Comparison of ENCODE assay signal across 9 mouse cellular contexts in the genomic region with DNA sequence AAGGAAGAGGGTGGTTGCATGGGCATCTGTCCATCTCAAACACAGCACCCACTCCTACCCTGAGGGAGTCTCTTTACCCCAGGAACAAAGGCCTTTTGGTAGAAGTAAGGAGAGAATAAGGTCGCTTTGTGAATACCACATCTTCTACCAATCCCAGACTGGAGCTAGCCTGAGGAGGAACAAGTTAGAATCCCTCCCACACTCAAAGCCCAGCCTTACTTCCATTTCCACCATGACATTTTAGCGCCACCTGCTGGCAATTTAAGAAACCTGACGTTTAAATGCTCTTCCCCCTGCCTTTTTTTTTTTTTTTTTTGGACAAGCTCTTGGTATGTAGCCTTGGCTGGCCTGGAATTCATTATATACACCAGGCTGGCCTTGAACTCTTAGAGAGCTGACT. TPM values are rescaled to one million over a fixed set of nuclear protein-coding genes. Genes with fewer than 3 reads are reported as not detected.
DNase-seq lines count a peak whose midpoint lies in the region; ATAC-seq and TF ChIP-seq lines count a peak whose summit lies in the region.
"Had no signal": no experiment of that assay in that cellular context is flagged by ENCODE, and none has a peak within 500 bp of the region (broad histone marks: within the 10 kb centered on the region; RNA-seq: fewer than 3 reads in every experiment).

No protein-coding gene starts in this region.

- no peaks in the 10 kb centered on the region for H3K27me3 ChIP-seq in lung, embryonic 15.5 days

- peak; percentile 25; the same call in 1 of the 2 replicates for TF ChIP-seq CTCF in bone marrow, adult 2 months (IDR thresholded peaks at IDR 0.05; ENCODE audit: control insufficient read depth, insufficient read depth, low read length)

- H3K9ac ChIP-seq in ES-E14 (ENCODE audit: insufficient read depth, low read depth, low read length, poor library complexity, severe bottlenecking) = no peak overlapping the region
- H3K9ac ChIP-seq in lung, embryonic 15.5 days = no peak overlapping the region
- H3K9ac ChIP-seq: heart, embryonic 13.5 days had no signal

- H3K4me2 ChIP-seq in lung, embryonic 15.5 days = no peak overlapping the region
- H3K4me2 ChIP-seq: heart, embryonic 13.5 days had no signal

- H3K9me3 ChIP-seq in ES-E14 (ENCODE audit: control insufficient read depth, insufficient read depth, low read depth, low read length) = no peaks in the 10 kb centered on the region
- H3K9me3 ChIP-seq in lung, embryonic 15.5 days = no peaks in the 10 kb centered on the region
- H3K9me3 ChIP-seq: heart, embryonic 13.5 days had no signal

- WGBS in bone marrow, adult 2 months = 0% methylated on average over 3 of the region's 3 CpGs
- 1% methylated on average over 3 of the region's 3 CpGs for WGBS in large intestine, adult 2 months
- WGBS in lung, embryonic 15.5 days = 0% methylated on average over 3 of the region's 3 CpGs

- TF ChIP-seq POLR2A in bone marrow, adult 2 months (IDR thresholded peaks at IDR 0.05; ENCODE audit: borderline replicate concordance, control insufficient read depth, low read depth, low read length) = no peak

- peak; percentile 94 for DNase-seq in ES-E14 (ENCODE audit: low read depth, low spot score)
- DNase-seq in fibroblast of lung, adult 2 months (ENCODE audit: low read depth) = peak; percentile 61
- DNase-seq in heart, postnatal 4 days = peak; percentile 85
- DNase-seq in large intestine, adult 2 months (ENCODE audit: low read depth, low spot score) = peak; percentile 83
- peak; percentile 62 for DNase-seq in ovary, postnatal 14 days (ENCODE audit: low spot score)
- peak; percentile 49 to 62 for DNase-seq in thymus, postnatal 36 days

- no peak overlapping the region for H3K27ac ChIP-seq in ES-E14 (ENCODE audit: insufficient read depth, low read depth, low read length, poor library complexity, severe bottlenecking)
- H3K27ac ChIP-seq in bone marrow, adult 2 months (ENCODE audit: control insufficient read depth, insufficient read depth, low read depth, low read length, poor library complexity) = no peak overlapping the region
- H3K27ac ChIP-seq in lung, embryonic 15.5 days = no peak overlapping the region
- H3K27ac ChIP-seq: heart, embryonic 13.5 days had no signal

- in situ Hi-C loops in ES-E14 (cut with MboI; ENCODE audit: low sequenced_read_pairs in 2 of 2, unreplicated experiment in 2 of 2) = loop anchor here in 1 of 2 experiments (10.0 kb wide), 1 partner anchor 118 kb away; no protein-coding TSS in a partner anchor

- no peaks in the 10 kb centered on the region for H3K36me3 ChIP-seq in ES-E14 (ENCODE audit: control insufficient read depth, insufficient read depth, low read length, poor library complexity, severe bottlenecking)
- no peaks in the 10 kb centered on the region for H3K36me3 ChIP-seq in lung, embryonic 15.5 days
- H3K36me3 ChIP-seq: heart, embryonic 13.5 days had no signal

- H3K4me3 ChIP-seq in ES-E14 (ENCODE audit: insufficient read depth in 1 of 2, low read depth in 1 of 2, low read length in 2 of 2, poor library complexity in 1 of 2, severe bottlenecking in 1 of 2) = no peak overlapping the region
- no peak overlapping the region for H3K4me3 ChIP-seq in bone marrow, adult 2 months (replicated peaks; ENCODE audit: control insufficient read depth, low read depth, low read length)
- H3K4me3 ChIP-seq in lung, embryonic 15.5 days = no peak overlapping the region
- H3K4me3 ChIP-seq: heart, embryonic 13.5 days had no signal

- peak; percentile 36; the same call in 1 of the 2 replicates for ATAC-seq in lung, embryonic 15.5 days (ENCODE audit: borderline replicate concordance, extremely low read depth, low FRiP score, low TSS enrichment)

- H3K4me1 ChIP-seq in ES-E14 (ENCODE audit: control insufficient read depth in 2 of 2, insufficient read depth in 2 of 2, low read length in 2 of 2, poor library complexity in 1 of 2) = peaks cover 3 to 10% of the 10 kb centered on the region in 2 experiments; a peak in 2 of 4 replicates
- no peaks in the 10 kb centered on the region; the same call in 1 of the 2 replicates for H3K4me1 ChIP-seq in bone marrow, adult 2 months (ENCODE audit: control insufficient read depth, insufficient read depth, low read length)
- peaks cover 12% of the 10 kb centered on the region; the same call in 1 of the 2 replicates for H3K4me1 ChIP-seq in lung, embryonic 15.5 days

TF ChIP-seq in ES-E14, 5 proteins besides CTCF, POLR2A, EP300 and RAD21:
- TF ChIP-seq ZNF384 (IDR thresholded peaks at IDR 0.05; ENCODE audit: low read depth, low read length) (peak; percentile 99), HCFC1 (IDR thresholded peaks at IDR 0.05; ENCODE audit: borderline replicate concordance, insufficient read depth, low read length) (no peak), ZC3H11A (IDR thresholded peaks at IDR 0.05; ENCODE audit: borderline replicate concordance, low read depth, low read length) (peak; percentile 95), CHD2 (IDR thresholded peaks at IDR 0.05; ENCODE audit: low read depth, low read length) (no peak), MAFK (IDR thresholded peaks at IDR 0.05; ENCODE audit: insufficient read depth, low read depth, low read length) (peak; percentile 42; the same call in 1 of the 2 replicates)

RNA-seq across cellular contexts. Expression of gene Chrm1, which starts 19.4 kb away (rescaled TPM):
- 0.04 and 0.11 TPM in 2 replicates for total RNA-seq in ES-E14 (2012; rRNA removed)
- polyA plus RNA-seq in bone marrow, adult 2 months (2011; ENCODE audit: insufficient read depth, insufficient read length, low replicate concordance, missing spikeins) = 0.32 TPM in 1 of 2 replicates, not detected in the other
- not detected for total RNA-seq in heart, postnatal 4 days (2021)
- polyA plus RNA-seq in large intestine, adult 2 months (2012; rRNA removed) = 2.7 and 3.2 TPM in 2 replicates
- polyA plus RNA-seq in lung, embryonic 15.5 days (2015; fragmentation: Nextera tagmentation; extraction: Ambion mirVana) = 0.08 and 0.14 TPM in 2 replicates
- polyA plus RNA-seq: heart, embryonic 13.5 days had no signal

RNA-seq across cellular contexts. Expression of gene Slc3a2, which starts 40.2 kb away (rescaled TPM):
- total RNA-seq in ES-E14 (2012; rRNA removed) = 354 and 566 TPM in 2 replicates
- polyA plus RNA-seq in bone marrow, adult 2 months (2011; ENCODE audit: insufficient read depth, insufficient read length, low replicate concordance, missing spikeins) = 58.4 and 65.7 TPM in 2 replicates
- total RNA-seq in heart, postnatal 4 days (2021) = 10 to 100 TPM; 62.4 to 66.3 TPM
- polyA plus RNA-seq in large intestine, adult 2 months (2012; rRNA removed) = 194 and 323 TPM in 2 replicates
- polyA plus RNA-seq in lung, embryonic 15.5 days (2015; fragmentation: Nextera tagmentation; extraction: Ambion mirVana) = 87.1 and 89.7 TPM in 2 replicates

RNA-seq across cellular contexts. Expression of gene Wdr74, which starts 52.6 kb away (rescaled TPM):
- 173 and 180 TPM in 2 replicates for total RNA-seq in ES-E14 (2012; rRNA removed)
- polyA plus RNA-seq in bone marrow, adult 2 months (2011; ENCODE audit: insufficient read depth, insufficient read length, low replicate concordance, missing spikeins) = 40.8 and 121 TPM in 2 replicates
- 10 to 100 TPM; 30.3 to 31.1 TPM for total RNA-seq in heart, postnatal 4 days (2021)
- 33.3 and 39.9 TPM in 2 replicates for polyA plus RNA-seq in large intestine, adult 2 months (2012; rRNA removed)
- polyA plus RNA-seq in lung, embryonic 15.5 days (2015; fragmentation: Nextera tagmentation; extraction: Ambion mirVana) = 85.6 and 86.3 TPM in 2 replicates

RNA-seq across cellular contexts. Expression of gene 1700092M07Rik, which starts 57.5 kb away (rescaled TPM):
- 8.5 and 8.9 TPM in 2 replicates for total RNA-seq in ES-E14 (2012; rRNA removed)
- polyA plus RNA-seq in bone marrow, adult 2 months (2011; ENCODE audit: insufficient read depth, insufficient read length, low replicate concordance, missing spikeins) = 3.4 and 3.7 TPM in 2 replicates
- not detected for total RNA-seq in heart, postnatal 4 days (2021)
- polyA plus RNA-seq in large intestine, adult 2 months (2012; rRNA removed) = not detected in 2 replicates
- 2.0 and 2.1 TPM in 2 replicates for polyA plus RNA-seq in lung, embryonic 15.5 days (2015; fragmentation: Nextera tagmentation; extraction: Ambion mirVana)

RNA-seq across cellular contexts. Expression of gene Stx5a, which starts 58.2 kb away (rescaled TPM):
- total RNA-seq in ES-E14 (2012; rRNA removed) = 66.3 and 73.2 TPM in 2 replicates
- 62.1 and 83.9 TPM in 2 replicates for polyA plus RNA-seq in bone marrow, adult 2 months (2011; ENCODE audit: insufficient read depth, insufficient read length, low replicate concordance, missing spikeins)
- 10 to 100 TPM; 43.4 to 48.5 TPM for total RNA-seq in heart, postnatal 4 days (2021)
- polyA plus RNA-seq in large intestine, adult 2 months (2012; rRNA removed) = 71.7 and 97.3 TPM in 2 replicates
- polyA plus RNA-seq in lung, embryonic 15.5 days (2015; fragmentation: Nextera tagmentation; extraction: Ambion mirVana) = 142 and 153 TPM in 2 replicates
